Mouse (Mus musculus) embryonic facial prominence, embryonic 15.5 days (tissue): Measurements from ENCODE around the gene Cldn6. TPM values are rescaled to one million over a fixed set of nuclear protein-coding genes. Genes with fewer than 3 reads are reported as not detected.
A peak's percentile ranks its signal among the peaks of the same experiment; 100 is the strongest.

Experiments used
- ATAC-seq: fragments of 200-750 bp; cut with Nextera tagmentation; 2 replicates; pipeline ENCODE4 v1.8.0; 2017; ENCODE audit warnings: low read depth, moderate TSS enrichment; ENCODE audit not compliant: insufficient number of reproducible peaks, low FRiP score, low TSS enrichment
- H3K27ac ChIP-seq: fragments of 300-500 bp; sonication (generic); replicated peaks from 2 replicates; pipeline ENCODE4 v1.5.1; 2015; ENCODE audit warnings: mild to moderate bottlenecking, inconsistent platforms
- H3K27me3 ChIP-seq: fragments of 300-500 bp; sonication (generic); 2 replicates; pipeline ENCODE4 v1.6.1; 2015; ENCODE audit warnings: inconsistent platforms
- H3K36me3 ChIP-seq: fragments of 300-500 bp; sonication (generic); 2 replicates; pipeline ENCODE4 v1.6.1; 2015; ENCODE audit warnings: mild to moderate bottlenecking, inconsistent platforms
- H3K4me1 ChIP-seq: fragments of 300-500 bp; sonication (generic); 2 replicates; pipeline ENCODE4 v1.6.1; 2015; ENCODE audit warnings: inconsistent platforms
- H3K4me2 ChIP-seq: fragments of 300-500 bp; sonication (generic); replicated peaks from 2 replicates; pipeline ENCODE4 v1.6.1; 2015; ENCODE audit warnings: mild to moderate bottlenecking, inconsistent platforms
- H3K4me3 ChIP-seq: fragments of 300-500 bp; sonication (generic); replicated peaks from 2 replicates; pipeline ENCODE4 v1.5.1; 2015; ENCODE audit warnings: mild to moderate bottlenecking, inconsistent platforms
- H3K9ac ChIP-seq: fragments of 300-500 bp; sonication (generic); 2 replicates; pipeline ENCODE4 v1.6.1; 2015; ENCODE audit warnings: inconsistent platforms
- H3K9me3 ChIP-seq: fragments of 300-500 bp; sonication (generic); replicated peaks from 2 replicates; pipeline ENCODE4 v1.6.1; 2016; ENCODE audit warnings: inconsistent platforms
- WGBS: fragments of 180-500 bp; shearing (Covaris S2); methylation state at CpG from one replicate; pipeline ENCODE4 v1.1.7; 2015; 5-methylcytosine and 5-hydroxymethylcytosine counted together
- polyA plus RNA-seq: library from polyadenylated mRNA; unstranded; fragments of >200 nt; fragmentation: Nextera tagmentation; extraction: Ambion mirVana; gene quantifications from 2 replicates; pipeline ENCODE4 v1.2.1, GENCODE M21; 2015

Gene Cldn6
- 19.8 and 20.2 TPM in 2 replicates for polyA plus RNA-seq

DNA sequence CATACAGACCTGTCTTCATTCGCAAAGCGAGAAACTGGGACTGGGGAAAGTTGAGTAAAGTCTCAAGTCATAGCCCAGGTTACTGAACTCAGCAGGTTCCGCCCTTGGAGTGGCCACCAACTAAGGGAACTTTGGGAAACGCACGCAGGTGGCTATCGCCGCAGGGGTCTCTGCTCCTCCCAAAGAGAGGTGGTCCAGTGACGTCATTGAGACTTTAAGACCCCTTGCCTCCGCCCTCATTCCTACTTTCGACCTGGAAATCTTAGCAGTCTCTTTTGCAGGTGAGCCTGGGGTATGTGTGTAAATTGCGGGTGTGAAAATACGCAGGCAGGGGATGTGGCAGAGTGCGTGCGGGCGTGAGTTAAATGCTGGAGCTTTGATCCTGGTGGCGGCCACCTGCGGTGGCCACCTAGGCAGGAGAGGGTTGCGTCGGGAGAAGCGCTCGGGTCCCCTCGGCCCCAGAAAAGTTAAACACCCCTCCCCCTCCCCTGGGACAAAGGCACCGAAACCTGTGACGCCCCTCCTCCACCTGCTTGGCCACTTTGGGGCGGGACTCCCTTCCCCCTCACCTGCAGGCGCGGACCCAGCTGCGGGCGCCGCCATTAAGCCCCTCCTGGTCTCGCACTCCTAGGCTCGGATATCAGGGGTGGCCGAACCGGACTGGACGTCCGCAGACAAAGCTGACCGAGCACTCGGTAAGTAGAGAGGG is at the start of gene Cldn6:
TSS of gene Cldn6 (plus strand) at position 123 of the 709 bp plus-strand sequence.
- H3K9ac ChIP-seq = no peak within 1 kb of the TSS; the same call in 1 of the 2 replicates
- peak within 1 kb of the TSS; percentile 28 for H3K4me3 ChIP-seq
- no peaks in the 10 kb centered on the region for H3K9me3 ChIP-seq
- ATAC-seq = no peak
- H3K27me3 ChIP-seq = peaks cover 61% of the 10 kb centered on the region
- no peak within 1 kb of the TSS for H3K27ac ChIP-seq
- H3K36me3 ChIP-seq = no peaks in the 10 kb centered on the region
- H3K4me1 ChIP-seq = peaks cover 46% of the 10 kb centered on the region
- 2% methylated on average over 38 of the region's 38 CpGs for WGBS
- peak within 1 kb of the TSS; percentile 44 for H3K4me2 ChIP-seq

DNA sequence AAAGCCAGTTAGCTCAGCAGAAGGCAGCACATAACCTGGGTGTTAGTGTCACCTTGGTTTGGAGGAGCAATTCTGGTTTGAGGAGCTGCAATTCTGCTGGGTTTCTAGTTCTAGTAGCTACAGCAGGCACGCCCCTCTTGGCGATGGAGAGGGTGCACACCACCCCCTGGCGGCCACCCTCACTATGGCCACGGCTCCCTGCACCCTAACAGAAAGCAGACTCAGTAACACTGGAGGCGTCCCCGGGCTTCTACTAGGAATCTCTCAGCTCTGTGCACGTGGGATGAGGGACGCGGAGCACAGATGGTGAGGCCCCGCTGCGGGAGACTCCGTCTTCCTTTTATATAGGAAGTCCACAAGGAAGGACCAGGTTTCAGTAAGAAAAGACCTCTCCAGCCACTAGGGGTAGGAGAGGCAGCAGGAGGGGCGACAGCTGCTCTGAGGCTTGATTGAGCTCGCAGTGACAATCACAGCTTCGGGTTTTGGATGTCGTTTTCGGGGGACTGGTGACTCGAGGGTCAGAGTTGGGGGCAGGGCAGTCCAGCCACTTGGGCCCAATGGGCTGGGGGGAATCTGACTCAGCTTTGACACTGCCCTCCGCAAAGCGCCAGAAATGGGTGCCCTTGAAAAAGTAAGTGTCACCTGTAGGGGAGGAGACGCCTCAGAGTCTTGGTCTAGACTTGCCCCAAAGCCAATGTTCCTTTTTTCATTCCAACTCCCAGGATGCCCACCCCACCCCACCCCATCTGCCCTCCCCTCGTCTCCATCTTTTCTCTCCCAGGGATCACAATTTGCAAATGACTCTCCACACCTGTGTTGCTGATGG is 48.6 kb upstream of the Cldn6 start:
- no peaks in the 10 kb centered on the region for H3K27me3 ChIP-seq
- no peaks in the 10 kb centered on the region for H3K9me3 ChIP-seq
- ATAC-seq = peak; percentile 79
- H3K4me1 ChIP-seq = peaks cover 8% of the 10 kb centered on the region; the same call in 1 of the 2 replicates
- H3K27ac ChIP-seq = no peak overlapping the region
- H3K4me3 ChIP-seq = peak overlapping the region; percentile 24
- no peak overlapping the region for H3K9ac ChIP-seq
- H3K36me3 ChIP-seq = no peaks in the 10 kb centered on the region
- H3K4me2 ChIP-seq = peak overlapping the region; percentile 51
- WGBS = 15% methylated on average over 22 of the region's 22 CpGs

DNA sequence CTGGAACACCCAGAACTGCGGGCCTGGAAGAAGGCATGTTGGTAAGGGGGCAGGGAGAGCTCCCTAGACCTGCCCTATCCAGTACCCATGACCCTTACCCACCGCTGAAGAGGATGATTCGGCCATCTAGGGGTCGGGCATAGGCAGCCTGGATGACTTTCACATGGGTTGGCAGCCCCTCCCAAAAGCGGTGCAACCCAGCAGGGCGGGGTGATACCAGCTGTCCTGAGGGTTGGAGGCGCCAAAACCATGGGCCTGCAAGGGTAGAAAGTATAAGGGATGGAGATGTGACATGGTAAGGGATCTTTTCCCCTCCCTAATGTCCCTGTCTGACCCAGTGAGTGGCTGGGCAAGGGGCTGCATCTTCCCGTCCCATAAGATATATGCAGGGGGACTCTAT is 47.8 kb upstream of the Cldn6 start:
- Histone ChIP-seq H3K27ac (no peak overlapping the region), H3K36me3 (no peaks in the 10 kb centered on the region), H3K4me1 (peaks cover 8% of the 10 kb centered on the region; the same call in 1 of the 2 replicates), H3K9me3 (no peaks in the 10 kb centered on the region), H3K27me3 (no peaks in the 10 kb centered on the region), H3K4me3 (no peak overlapping the region), H3K4me2 (no peak overlapping the region), H3K9ac (no peak overlapping the region)
- no peak for ATAC-seq
- 74% methylated on average over 8 of the region's 8 CpGs for WGBS

DNA sequence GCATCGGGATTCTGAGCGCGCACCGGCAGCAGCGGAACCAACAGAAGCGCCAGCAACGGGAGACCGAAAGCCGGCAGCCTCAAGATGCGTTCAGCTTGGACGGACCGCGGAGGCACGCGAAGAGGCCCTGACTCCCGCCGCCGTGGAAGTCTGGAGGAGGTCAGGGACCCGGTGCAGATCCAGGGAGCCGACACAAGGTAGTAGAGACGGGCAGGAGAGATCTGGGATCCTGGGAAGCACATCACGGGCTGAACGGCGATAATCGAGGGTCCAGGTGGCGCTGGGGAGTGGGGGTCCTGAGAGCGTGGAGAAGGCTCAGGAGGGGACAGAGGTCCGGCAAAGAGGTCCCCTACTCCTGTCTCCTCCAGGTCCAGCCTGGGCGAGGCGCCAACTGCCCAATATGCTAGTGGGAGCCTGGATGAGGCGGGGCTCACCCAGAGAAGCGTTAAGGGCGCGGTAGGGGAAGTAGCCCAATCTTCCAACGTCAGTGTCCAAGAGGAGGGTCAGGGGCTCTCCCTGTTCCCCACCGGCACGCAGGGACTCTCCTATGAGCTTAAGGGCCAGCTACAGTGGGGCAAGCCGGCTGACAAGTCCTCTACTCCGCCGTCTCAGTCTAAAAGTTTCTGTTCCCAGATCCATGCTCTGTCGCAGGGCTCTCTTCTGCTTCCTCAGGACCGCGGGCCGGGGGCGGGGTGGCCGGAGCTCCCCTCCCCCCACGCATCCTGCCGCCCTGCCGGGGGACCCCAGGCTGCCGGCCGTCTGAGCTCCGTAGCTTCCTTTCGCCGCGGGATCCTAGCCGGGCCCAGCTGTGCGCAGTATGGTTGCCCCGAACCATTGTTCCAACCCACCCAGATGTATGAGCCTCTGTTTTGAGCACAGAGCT is 34.2 kb upstream of the Cldn6 start, which contains the start of gene Mmp25:
TSS of gene Mmp25 (minus strand) at position 665 of the 883 bp plus-strand sequence.
- Histone ChIP-seq H3K9me3 (0 out of 2 replicates have a peak, but pooled peaks cover 4% of the 10 kb centered on the region), H3K4me3 (peak within 1 kb of the TSS; percentile 46), H3K27me3 (peaks cover 35% of the 10 kb centered on the region), H3K36me3 (no peaks in the 10 kb centered on the region), H3K27ac (no peak within 1 kb of the TSS), H3K4me2 (peak within 1 kb of the TSS; percentile 82), H3K9ac (peak within 1 kb of the TSS; percentile 10), H3K4me1 (peaks cover 13% of the 10 kb centered on the region)
- 0 out of 2 replicates have a peak, but pooled peaks have one; percentile 13 for ATAC-seq
- 1% methylated on average over 58 of the region's 58 CpGs for WGBS

DNA sequence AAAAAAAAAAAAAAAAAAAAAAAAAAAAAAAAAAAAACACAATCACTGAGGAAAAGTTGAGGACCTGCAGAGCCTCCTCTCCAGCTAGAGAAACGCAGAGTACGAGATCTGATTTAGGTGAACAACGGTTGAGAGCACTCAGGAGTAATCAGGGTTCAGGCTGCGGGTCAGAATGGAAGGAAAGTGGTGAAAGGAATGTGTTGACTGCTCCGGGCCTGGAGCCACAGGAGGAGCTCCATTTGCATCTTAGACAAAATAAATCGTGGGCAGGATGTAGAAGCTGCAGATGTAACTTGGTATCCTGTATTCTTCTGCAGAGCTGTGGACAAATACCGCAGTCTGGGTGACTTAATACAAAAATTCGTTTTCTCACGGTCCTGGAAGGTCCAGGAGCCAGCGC is 33.2 kb upstream of the Cldn6 start:
- Histone ChIP-seq H3K9me3 (0 out of 2 replicates have a peak, but pooled peaks cover 4% of the 10 kb centered on the region), H3K9ac (no peak overlapping the region), H3K4me3 (no peak overlapping the region), H3K27me3 (peaks cover 35% of the 10 kb centered on the region), H3K27ac (no peak overlapping the region), H3K36me3 (no peaks in the 10 kb centered on the region), H3K4me1 (peaks cover 13% of the 10 kb centered on the region), H3K4me2 (no peak overlapping the region)
- 31% methylated on average over 10 of the region's 10 CpGs for WGBS
- ATAC-seq = no peak

DNA sequence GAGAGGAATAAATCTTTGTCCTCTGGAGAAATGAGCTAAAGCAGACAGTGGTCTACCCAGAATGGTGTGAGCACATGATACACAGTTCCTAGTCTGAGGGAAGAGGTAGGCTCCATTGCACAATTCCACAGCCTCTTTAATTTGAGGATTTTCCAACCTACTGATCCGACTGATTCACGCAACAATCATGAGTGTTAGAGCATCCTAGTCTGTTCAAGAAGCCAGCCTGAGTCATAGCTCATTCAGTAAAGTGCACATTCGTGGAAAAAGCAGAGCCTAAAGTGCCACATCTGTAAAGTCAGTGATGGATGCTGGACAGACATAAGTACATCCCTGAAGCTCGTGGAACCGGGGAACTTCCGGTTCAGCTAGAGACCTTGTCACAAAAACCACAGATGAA is 27.7 kb upstream of the Cldn6 start:
- Histone ChIP-seq H3K9me3 (no peaks in the 10 kb centered on the region), H3K9ac (no peak overlapping the region), H3K4me1 (no peaks in the 10 kb centered on the region), H3K27ac (no peak overlapping the region), H3K27me3 (peaks cover 8% of the 10 kb centered on the region; the same call in 1 of the 2 replicates), H3K4me3 (no peak overlapping the region), H3K36me3 (no peaks in the 10 kb centered on the region), H3K4me2 (no peak overlapping the region)
- WGBS = 74% methylated on average over 6 of the region's 6 CpGs
- ATAC-seq = no peak

DNA sequence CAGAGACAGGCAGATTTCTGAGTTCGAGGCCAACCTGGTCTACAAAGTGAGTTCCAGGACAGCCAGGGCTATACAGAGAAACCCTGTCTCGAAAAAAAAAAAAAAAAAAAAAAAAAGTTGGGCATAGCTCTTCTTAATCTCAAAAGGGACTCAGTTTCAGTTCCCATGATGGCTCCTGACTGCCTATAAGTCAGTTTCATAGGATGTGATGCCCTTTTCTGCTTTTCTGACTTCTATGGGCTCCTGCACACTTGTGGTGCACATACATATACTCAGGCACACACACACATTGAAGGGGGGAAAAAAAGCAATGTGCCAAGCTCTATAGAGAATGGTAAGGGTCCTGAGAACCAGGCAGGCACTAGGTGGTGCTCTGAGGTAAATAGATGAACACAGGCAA is 25.7 kb upstream of the Cldn6 start:
- ATAC-seq = no peak
- no peaks in the 10 kb centered on the region for H3K36me3 ChIP-seq
- H3K27me3 ChIP-seq = no peaks in the 10 kb centered on the region; the same call in 1 of the 2 replicates
- no peak overlapping the region for H3K4me2 ChIP-seq
- WGBS = 75% methylated on average over 2 of the region's 2 CpGs
- H3K9ac ChIP-seq = no peak overlapping the region
- no peaks in the 10 kb centered on the region for H3K9me3 ChIP-seq
- H3K4me1 ChIP-seq = no peaks in the 10 kb centered on the region
- no peak overlapping the region for H3K4me3 ChIP-seq
- no peak overlapping the region for H3K27ac ChIP-seq

DNA sequence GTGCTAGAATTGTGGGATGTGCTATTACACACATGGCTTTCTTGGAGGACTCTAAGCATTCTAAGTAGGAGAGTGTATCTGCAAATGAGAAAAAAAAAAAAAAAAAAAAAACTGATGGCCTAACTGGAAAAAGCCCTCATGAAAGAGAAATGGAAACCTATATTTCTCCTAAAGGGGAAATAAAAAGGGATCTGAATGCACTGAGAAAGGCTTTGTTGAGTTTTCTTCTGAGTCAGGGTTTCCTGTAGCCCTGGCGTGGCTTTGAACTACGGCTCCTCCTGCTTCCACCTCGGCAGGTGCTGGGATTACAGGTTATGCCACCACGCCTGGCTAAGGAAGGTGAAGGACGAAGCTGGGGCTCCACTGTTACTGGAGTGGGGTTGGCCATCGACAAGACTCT is 25.0 kb upstream of the Cldn6 start:
- Histone ChIP-seq H3K27me3 (no peaks in the 10 kb centered on the region; the same call in 1 of the 2 replicates), H3K9ac (no peak overlapping the region), H3K4me1 (no peaks in the 10 kb centered on the region), H3K27ac (no peak overlapping the region), H3K4me2 (no peak overlapping the region), H3K36me3 (no peaks in the 10 kb centered on the region), H3K9me3 (no peaks in the 10 kb centered on the region), H3K4me3 (no peak overlapping the region)
- 49% methylated on average over 6 of the region's 6 CpGs for WGBS
- ATAC-seq = no peak

DNA sequence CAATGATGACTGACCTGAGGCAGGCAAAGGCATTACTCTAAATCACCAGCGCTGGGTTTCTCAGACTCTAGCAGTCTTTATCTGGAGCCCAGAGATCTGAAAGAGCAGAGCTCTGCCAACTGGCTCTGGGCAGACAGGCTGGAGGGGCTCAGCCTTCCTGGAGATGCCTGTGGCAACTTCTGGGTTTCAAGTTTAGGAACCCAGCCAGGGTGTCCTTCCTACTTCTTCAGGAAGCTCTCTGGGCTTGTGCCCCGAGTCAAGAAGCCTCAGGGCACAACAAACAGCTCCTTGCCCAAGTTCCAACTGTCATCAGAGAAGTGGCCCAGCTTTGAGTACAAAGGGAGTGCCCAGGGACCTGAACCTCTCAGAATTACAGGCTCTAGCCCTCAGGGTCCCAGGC is 24.6 kb upstream of the Cldn6 start:
- no peaks in the 10 kb centered on the region for H3K36me3 ChIP-seq
- ATAC-seq = no peak
- no peaks in the 10 kb centered on the region for H3K9me3 ChIP-seq
- H3K4me2 ChIP-seq = no peak overlapping the region
- H3K4me1 ChIP-seq = no peaks in the 10 kb centered on the region
- 43% methylated on average over 2 of the region's 2 CpGs for WGBS
- H3K27me3 ChIP-seq = peaks cover under 1% of the 10 kb centered on the region
- H3K4me3 ChIP-seq = no peak overlapping the region
- no peak overlapping the region for H3K9ac ChIP-seq
- no peak overlapping the region for H3K27ac ChIP-seq

DNA sequence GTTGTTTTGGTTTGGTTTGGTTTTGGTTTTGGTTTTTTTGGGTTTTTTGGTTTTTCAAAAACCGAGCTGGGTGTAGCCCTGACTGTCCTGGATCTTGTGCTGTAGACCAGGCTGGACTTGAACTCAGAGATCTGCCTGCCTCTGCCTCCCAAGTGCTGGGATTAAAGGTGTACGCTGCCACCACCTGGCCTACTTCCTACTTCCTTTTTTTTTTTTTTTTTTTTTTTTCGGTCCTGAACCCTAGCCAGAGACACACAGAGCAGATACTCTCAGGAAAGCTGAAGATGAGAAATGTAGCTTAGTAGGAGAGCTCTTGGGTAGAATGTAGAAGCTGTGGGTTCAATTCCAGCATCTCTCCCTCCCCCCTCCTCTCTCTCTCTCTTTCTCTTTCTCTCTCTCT is 20.6 kb upstream of the Cldn6 start:
- ATAC-seq = no peak
- peaks cover 13% of the 10 kb centered on the region; the same call in 1 of the 2 replicates for H3K4me1 ChIP-seq
- H3K27me3 ChIP-seq = peaks cover 36% of the 10 kb centered on the region
- no peak overlapping the region for H3K9ac ChIP-seq
- 76% methylated on average over 3 of the region's 3 CpGs for WGBS
- H3K27ac ChIP-seq = no peak overlapping the region
- no peaks in the 10 kb centered on the region for H3K36me3 ChIP-seq
- H3K9me3 ChIP-seq = no peaks in the 10 kb centered on the region
- H3K4me3 ChIP-seq = no peak overlapping the region
- H3K4me2 ChIP-seq = no peak overlapping the region
